Mouse (Mus musculus) embryonic stem cell, embryonic (primary cell): Measurements from ENCODE around the gene Mcpt8.
"Not testable (repeated sequence)": the region's sequence is repeated elsewhere in the genome, so short reads cannot be mapped to it uniquely, and the experiment has no call there.

Experiments
- CTCF ChIA-PET, 4 experiments: fragments of 300-600 bp in 2 of 4; fragments of 350-600 bp in 2 of 4; sonication (Branson Sonifier 250); formaldehyde crosslinking; loops; one replicate each; lab custom pipeline; 2022; ENCODE audit warnings: inconsistent platforms in 2 of 4; lab: Charles Lee
- POLR2A ChIA-PET, 4 experiments: fragments of 300-600 bp in 2 of 4; fragments of 350-600 bp in 2 of 4; sonication (Branson Sonifier 250); formaldehyde crosslinking; loops; one replicate each; lab custom pipeline; 2022; ENCODE audit warnings: antibody characterized with exemption in 4 of 4, inconsistent platforms in 1 of 4; lab: Charles Lee

The Mcpt8 gene

GRCm38 (mm10) chr14:56085167-56085566 is at the start of gene Mcpt8:
Gene Mcpt8 (minus strand): TSS chr14:56085273.
- POLR2A ChIA-PET = no interaction called here
- CTCF ChIA-PET = no interaction called here

- ChIA-PET POLR2A (interaction anchor here in 1 of 4 experiments (0.7 kb wide), 1 partner anchor 350 kb away, joined by 3 read pairs; the partner anchor contains the start of gene Adcy4), CTCF (interaction anchor here in 1 of 4 experiments (0.6 kb wide), 1 partner anchor 180 kb away, joined by 4 read pairs; no protein-coding TSS in a partner anchor)
Observed at GRCm38 (mm10) chr14:56133675-56134074, 48.6 kb upstream of the Mcpt8 start.

- POLR2A ChIA-PET, CTCF ChIA-PET: not testable (repeated sequence)
Observed at GRCm38 (mm10) chr14:56132508-56132907, 47.4 kb upstream of the Mcpt8 start, which contains the start of gene Gzmd. Gene Gzmd (minus strand): TSS chr14:56132608.

GRCm38 (mm10) chr14:56128341-56128740 is 43.3 kb upstream of the Mcpt8 start:
- CTCF ChIA-PET = no interaction called here
- POLR2A ChIA-PET = no interaction called here

- ChIA-PET POLR2A (no interaction called here), CTCF (interaction anchor here in 1 of 4 experiments (0.7 kb wide), 1 partner anchor 427 kb away, joined by 3 read pairs; no protein-coding TSS in a partner anchor)
Observed at GRCm38 (mm10) chr14:56123516-56123915, 38.4 kb upstream of the Mcpt8 start.

- ChIA-PET POLR2A (interaction anchor here in 1 of 4 experiments (0.6 kb wide), 1 partner anchor 571 kb away, joined by 3 read pairs; no protein-coding TSS in a partner anchor), CTCF (no interaction called here)
Observed at GRCm38 (mm10) chr14:56120525-56120924, 35.5 kb upstream of the Mcpt8 start, which contains the start of gene Gzme. Gene Gzme (minus strand): TSS chr14:56120625.

GRCm38 (mm10) chr14:56115531-56116310 is 30.6 kb upstream of the Mcpt8 start:
- ChIA-PET POLR2A (interaction anchor here in 1 of 4 experiments (0.7 kb wide), 1 partner anchor 44 kb away, joined by 3 read pairs; the partner anchor contains the start of gene Gzmg), CTCF (interaction anchor here in 2 of 4 experiments (0.6 to 0.7 kb wide), 2 partner anchors 62 to 153 kb away, joined by 3 to 6 read pairs; no protein-coding TSS in a partner anchor)

- CTCF ChIA-PET = no interaction called here
- POLR2A ChIA-PET = no interaction called here
Observed at GRCm38 (mm10) chr14:56105447-56106180, 20.5 kb upstream of the Mcpt8 start.

- CTCF ChIA-PET = no interaction called here
- POLR2A ChIA-PET = no interaction called here
Observed at GRCm38 (mm10) chr14:56105016-56105415, 19.9 kb upstream of the Mcpt8 start.

GRCm38 (mm10) chr14:56103452-56103851 is 18.4 kb upstream of the Mcpt8 start:
- CTCF ChIA-PET = no interaction called here
- POLR2A ChIA-PET = no interaction called here

GRCm38 (mm10) chr14:56102386-56102785 is 17.3 kb upstream of the Mcpt8 start, which contains the start of gene Ctsg:
Gene Ctsg (minus strand): TSS chr14:56102574.
- ChIA-PET POLR2A (no interaction called here), CTCF (no interaction called here)

GRCm38 (mm10) chr14:56098940-56099339 is 13.9 kb upstream of the Mcpt8 start:
- POLR2A ChIA-PET = no interaction called here
- CTCF ChIA-PET = interaction anchor here in 1 of 4 experiments (0.7 kb wide), 1 partner anchor 1006 kb away, joined by 4 read pairs; no protein-coding TSS in a partner anchor

- ChIA-PET CTCF (no interaction called here), POLR2A (no interaction called here)
Observed at GRCm38 (mm10) chr14:56097597-56097996, 12.5 kb upstream of the Mcpt8 start.

- CTCF ChIA-PET = no interaction called here
- POLR2A ChIA-PET = no interaction called here
Observed at GRCm38 (mm10) chr14:56093353-56093752, 8.3 kb upstream of the Mcpt8 start.

GRCm38 (mm10) chr14:56086711-56087110 is 1.6 kb upstream of the Mcpt8 start:
- CTCF ChIA-PET = no interaction called here
- POLR2A ChIA-PET = no interaction called here

GRCm38 (mm10) chr14:56082016-56082415 is 3.1 kb downstream of the Mcpt8 start:
- ChIA-PET CTCF (no interaction called here), POLR2A (interaction anchor here in 1 of 4 experiments (0.6 to 0.8 kb wide), 2 partner anchors 26 to 261 kb away, joined by 4 read pairs; no protein-coding TSS in a partner anchor)

GRCm38 (mm10) chr14:56062213-56062612 is 22.9 kb downstream of the Mcpt8 start, which contains the start of gene Mcpt4:
Gene Mcpt4 (minus strand): TSS chr14:56062313.
- CTCF ChIA-PET = not testable (repeated sequence)

GRCm38 (mm10) chr14:56057722-56058121 is 27.4 kb downstream of the Mcpt8 start:
- ChIA-PET POLR2A (no interaction called here), CTCF (interaction anchor here in 2 of 4 experiments (0.7 to 0.9 kb wide), 2 partner anchors 120 to 294 kb away, joined by 4 read pairs; no protein-coding TSS in a partner anchor)

More at GRCm38 (mm10) chr14:56062213-56062612, 22.9 kb downstream of the Mcpt8 start, which contains the start of gene Mcpt4:
- POLR2A ChIA-PET = not testable (repeated sequence)

- POLR2A ChIA-PET = no interaction called here
- CTCF ChIA-PET = no interaction called here
Observed at GRCm38 (mm10) chr14:56055408-56055807, 29.7 kb downstream of the Mcpt8 start.
